Mouse (Mus musculus): Measurements from ENCODE around the gene Cldnd1.

DNA sequence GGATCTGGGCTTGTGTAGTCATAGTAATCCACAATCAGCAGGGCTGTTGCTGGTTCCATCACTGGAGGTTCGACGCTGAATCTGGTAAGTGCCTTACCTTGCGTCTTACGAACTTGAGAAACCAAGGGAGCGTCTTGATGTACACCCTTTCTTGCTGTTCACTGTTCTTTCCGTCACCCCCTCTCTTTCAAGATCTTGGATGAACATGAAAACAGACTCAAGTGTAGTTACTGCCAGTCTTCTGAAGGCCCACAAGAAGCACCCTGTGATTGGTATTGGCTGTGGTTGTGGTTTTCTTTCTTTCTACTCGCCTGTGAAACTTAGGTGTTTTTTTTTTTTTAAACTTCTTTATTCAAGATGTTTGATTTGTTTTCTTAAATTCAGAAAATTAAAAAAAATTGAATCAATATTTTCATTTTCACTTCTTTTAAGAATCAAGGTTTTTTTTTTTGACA, 9.0 kb upstream of the Cldnd1 start, which contains the start of gene Gpr15:
- TF ChIP-seq CTCF (IDR thresholded peaks at IDR 0.05; ENCODE audit: low read depth) (no peak), EP300 (IDR thresholded peaks at IDR 0.05; ENCODE audit: low read depth) (no peak)

Measured in heart, postnatal 0 days (tissue).